Mouse (Mus musculus) adipocyte (in vitro differentiated cells): ENCODE measurements around the gene Lonrf2.

Source experiments
- DNase-seq: peaks from one replicate; pipeline ENCODE4 v3.0.0-alpha.2; 2016; ENCODE audit warnings: low spot score

Lonrf2 gene

GRCm38 (mm10) chr1:38836477-38836872, at the start of gene Lonrf2:
Gene Lonrf2 (minus strand): TSS chr1:38836711.
- no peak for DNase-seq

- DNase-seq: no peak
These were observed 49.4 kb upstream of the Lonrf2 start for GRCm38 (mm10) chr1:38885956-38886355.

- no peak for DNase-seq
These were observed 47.3 kb upstream of the Lonrf2 start for GRCm38 (mm10) chr1:38883766-38884165.

GRCm38 (mm10) chr1:38882746-38883145, 46.2 kb upstream of the Lonrf2 start:
- DNase-seq: no peak

GRCm38 (mm10) chr1:38881366-38881765, 44.9 kb upstream of the Lonrf2 start:
- no peak for DNase-seq

- no peak for DNase-seq
These were observed 40.3 kb upstream of the Lonrf2 start for GRCm38 (mm10) chr1:38876671-38877382.

GRCm38 (mm10) chr1:38873911-38874310, 37.4 kb upstream of the Lonrf2 start:
- no peak for DNase-seq

- DNase-seq: no peak
These were observed 35.3 kb upstream of the Lonrf2 start for GRCm38 (mm10) chr1:38871834-38872233.

GRCm38 (mm10) chr1:38869398-38870195, 33.1 kb upstream of the Lonrf2 start:
- no peak for DNase-seq

- no peak for DNase-seq
These were observed 29.7 kb upstream of the Lonrf2 start for GRCm38 (mm10) chr1:38866242-38866641.

GRCm38 (mm10) chr1:38864341-38864740, 27.8 kb upstream of the Lonrf2 start:
- DNase-seq: no peak

GRCm38 (mm10) chr1:38862213-38862612, 25.7 kb upstream of the Lonrf2 start:
- DNase-seq: no peak

GRCm38 (mm10) chr1:38860867-38861524, 24.5 kb upstream of the Lonrf2 start:
- no peak for DNase-seq

- no peak for DNase-seq
These were observed 23.7 kb upstream of the Lonrf2 start for GRCm38 (mm10) chr1:38860207-38860606.

GRCm38 (mm10) chr1:38856196-38856595, 19.7 kb upstream of the Lonrf2 start:
- DNase-seq: peak; percentile 54

- no peak for DNase-seq
These were observed 15.7 kb upstream of the Lonrf2 start for GRCm38 (mm10) chr1:38852250-38852649.

- DNase-seq: no peak
These were observed 14.1 kb upstream of the Lonrf2 start for GRCm38 (mm10) chr1:38850650-38851049.

GRCm38 (mm10) chr1:38848451-38849289, 12.2 kb upstream of the Lonrf2 start:
- no peak for DNase-seq

GRCm38 (mm10) chr1:38847975-38848374, 11.5 kb upstream of the Lonrf2 start:
- DNase-seq: no peak

GRCm38 (mm10) chr1:38843275-38843674, 6.8 kb upstream of the Lonrf2 start:
- DNase-seq: no peak

GRCm38 (mm10) chr1:38842861-38843260, 6.3 kb upstream of the Lonrf2 start:
- DNase-seq: no peak

GRCm38 (mm10) chr1:38839944-38840343, 3.4 kb upstream of the Lonrf2 start:
- no peak for DNase-seq
